Mouse (Mus musculus): ENCODE results near the gene Cldn12. TPM values are rescaled to one million over a fixed set of nuclear protein-coding genes. Genes with fewer than 3 reads are reported as not detected.

The Cldn12 gene
- polyA plus RNA-seq, 1 experiment from 2014 or later, result 25.7 TPM

DNA sequence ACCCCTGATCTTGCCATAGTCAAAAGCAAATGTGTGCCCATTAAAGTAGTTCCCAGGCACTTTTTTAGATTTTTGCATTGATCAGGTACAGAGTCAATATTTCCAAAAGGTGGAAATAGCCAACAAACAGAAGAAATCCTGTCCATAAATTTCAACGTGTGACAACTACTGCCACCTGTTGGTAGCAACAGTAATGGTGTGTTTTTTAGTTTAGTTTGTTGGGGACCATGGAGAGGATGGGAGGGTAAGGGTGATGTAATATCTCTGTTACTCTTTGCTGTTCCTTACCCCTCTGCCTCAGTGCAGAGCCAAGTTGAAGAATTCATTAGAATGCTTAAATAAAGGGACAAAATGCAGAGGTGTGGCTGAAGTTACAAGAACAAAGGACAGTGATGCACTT is 33.1 kb downstream of the Cldn12 start:
- Histone ChIP-seq H3K4me3 (ENCODE audit: low read depth, low read length) (no peak overlapping the region), H3K36me3 (ENCODE audit: control insufficient read depth, insufficient read depth, low read length) (no peaks in the 10 kb centered on the region), H3K9ac (ENCODE audit: low read depth, low read length) (no peak overlapping the region), H3K4me1 (replicated peaks; ENCODE audit: control insufficient read depth, insufficient read depth, low read length) (no peaks in the 10 kb centered on the region), H3K27me3 (ENCODE audit: control insufficient read depth, insufficient read depth, low read length) (no peaks in the 10 kb centered on the region), H3K27ac (ENCODE audit: low read depth, low read length) (no peak overlapping the region), H3K9me3 (ENCODE audit: control insufficient read depth, low read length) (no peaks in the 10 kb centered on the region), H3K4me2 (replicated peaks; ENCODE audit: low read depth, low read length) (no peak overlapping the region)
- ATAC-seq (ENCODE audit: low FRiP score) (no peak), DNase-seq (ENCODE audit: low spot score) (peak; percentile 52)
- WGBS, result 8% methylated on average over 1 of the region's 1 CpGs

DNA sequence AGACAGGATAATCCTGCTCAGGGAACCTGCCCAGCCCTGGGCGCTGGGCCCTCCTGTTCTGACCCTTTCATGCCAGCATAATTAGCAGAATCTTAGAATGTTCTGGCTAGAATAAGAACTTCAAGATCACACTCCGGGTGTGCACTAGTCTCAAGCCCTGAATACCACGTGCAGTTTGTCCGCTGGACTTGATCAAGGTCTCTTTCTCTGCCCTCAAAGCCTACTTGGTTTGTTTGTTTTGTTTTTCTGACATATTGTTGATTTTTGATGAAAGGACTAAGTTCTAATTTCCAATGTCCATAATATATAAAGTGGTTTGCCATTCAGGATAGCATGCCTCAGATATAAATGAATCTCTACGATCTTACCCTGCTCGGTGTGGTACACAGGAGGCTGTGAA is 35.7 kb downstream of the Cldn12 start, which contains the start of gene 1700015F17Rik:
Gene 1700015F17Rik, minus strand, starts transcription at position 101 of the 400 bp plus-strand sequence.
- Histone ChIP-seq H3K27me3 (ENCODE audit: control insufficient read depth, insufficient read depth, low read length) (no peaks in the 10 kb centered on the region), H3K4me2 (replicated peaks; ENCODE audit: low read depth, low read length) (no peak within 1 kb of the TSS), H3K9me3 (ENCODE audit: control insufficient read depth, low read length) (no peaks in the 10 kb centered on the region), H3K4me3 (ENCODE audit: low read depth, low read length) (no peak within 1 kb of the TSS), H3K36me3 (ENCODE audit: control insufficient read depth, insufficient read depth, low read length) (no peaks in the 10 kb centered on the region), H3K4me1 (replicated peaks; ENCODE audit: control insufficient read depth, insufficient read depth, low read length) (no peaks in the 10 kb centered on the region), H3K9ac (ENCODE audit: low read depth, low read length) (no peak within 1 kb of the TSS), H3K27ac (ENCODE audit: low read depth, low read length) (no peak within 1 kb of the TSS)
- DNase-seq (ENCODE audit: low spot score) (no peak), ATAC-seq (ENCODE audit: low FRiP score) (no peak)
- 95% methylated on average over 6 of the region's 6 CpGs for WGBS

DNA sequence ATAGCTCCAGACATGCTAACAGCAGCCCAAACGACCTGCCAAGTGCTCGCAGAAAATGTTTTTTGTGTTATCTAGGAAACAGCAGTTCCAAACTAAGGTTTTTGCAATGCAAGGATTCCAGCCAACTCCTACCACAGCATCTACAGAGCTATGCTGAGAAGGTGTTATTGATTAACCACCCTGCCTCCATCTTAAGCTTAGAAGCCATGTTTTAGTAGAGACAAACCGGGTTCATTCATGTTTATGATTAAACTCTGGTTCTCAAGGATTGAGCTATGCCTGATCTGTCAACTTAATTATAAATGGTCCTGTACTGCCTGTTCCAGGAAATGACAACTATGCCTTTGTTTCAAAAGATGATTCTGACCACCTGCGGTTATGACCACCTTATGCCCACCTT is 38.6 kb downstream of the Cldn12 start:
- 95% methylated on average over 4 of the region's 4 CpGs for WGBS
- no peaks in the 10 kb centered on the region for H3K27me3 ChIP-seq (ENCODE audit: control insufficient read depth, insufficient read depth, low read length)
- H3K4me3 ChIP-seq (ENCODE audit: low read depth, low read length), result no peak overlapping the region
- H3K27ac ChIP-seq (ENCODE audit: low read depth, low read length), result no peak overlapping the region
- no peak overlapping the region for H3K9ac ChIP-seq (ENCODE audit: low read depth, low read length)
- no peaks in the 10 kb centered on the region for H3K36me3 ChIP-seq (ENCODE audit: control insufficient read depth, insufficient read depth, low read length)
- no peak overlapping the region for H3K4me2 ChIP-seq (replicated peaks; ENCODE audit: low read depth, low read length)
- DNase-seq (ENCODE audit: low spot score) (no peak), ATAC-seq (ENCODE audit: low FRiP score) (no peak)
- no peaks in the 10 kb centered on the region for H3K9me3 ChIP-seq (ENCODE audit: control insufficient read depth, low read length)
- no peaks in the 10 kb centered on the region for H3K4me1 ChIP-seq (replicated peaks; ENCODE audit: control insufficient read depth, insufficient read depth, low read length)

DNA sequence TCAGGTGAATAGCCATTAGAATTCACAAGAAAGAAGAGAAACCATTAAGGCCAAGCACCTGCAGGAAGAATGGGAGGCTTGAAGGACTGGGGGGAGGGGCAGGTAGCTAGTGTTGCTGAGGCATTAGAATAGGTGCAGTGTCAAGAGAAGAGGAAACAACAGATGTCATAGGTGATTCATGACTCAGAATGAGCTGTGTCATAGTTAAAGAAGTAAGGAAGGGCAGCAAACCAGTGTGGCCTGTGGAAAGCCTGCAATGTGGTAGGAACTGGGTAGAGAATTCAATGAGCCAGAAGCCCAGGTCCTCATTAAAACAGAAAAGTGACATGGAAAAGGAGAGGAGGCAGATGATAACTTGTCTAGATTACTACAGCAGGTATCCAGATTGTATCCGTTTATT is 49.5 kb downstream of the Cldn12 start:
- Histone ChIP-seq H3K9ac (ENCODE audit: low read depth, low read length) (no peak overlapping the region), H3K4me2 (replicated peaks; ENCODE audit: low read depth, low read length) (no peak overlapping the region), H3K27ac (ENCODE audit: low read depth, low read length) (no peak overlapping the region), H3K27me3 (ENCODE audit: control insufficient read depth, insufficient read depth, low read length) (no peaks in the 10 kb centered on the region), H3K9me3 (ENCODE audit: control insufficient read depth, low read length) (no peaks in the 10 kb centered on the region), H3K36me3 (ENCODE audit: control insufficient read depth, insufficient read depth, low read length) (no peaks in the 10 kb centered on the region), H3K4me1 (replicated peaks; ENCODE audit: control insufficient read depth, insufficient read depth, low read length) (no peaks in the 10 kb centered on the region), H3K4me3 (ENCODE audit: low read depth, low read length) (no peak overlapping the region)
- 88% methylated on average over 1 of the region's 1 CpGs for WGBS
- ATAC-seq (ENCODE audit: low FRiP score) (no peak), DNase-seq (ENCODE audit: low spot score) (no peak)

Other genes starting within 250 kb of the Cldn12 start
- 33.7 and 35.7 TPM in 2 replicates for gene Cdk14, start 94.6 kb downstream of the Cldn12 start, polyA plus RNA-seq (2014; fragmentation: Nextera tagmentation; extraction: Ambion mirVana)
- gene 1700015F17Rik, start 35.8 kb downstream of the Cldn12 start, polyA plus RNA-seq (2014; fragmentation: Nextera tagmentation; extraction: Ambion mirVana), result not detected in 2 replicates
- gene Gtpbp10, start 44.6 kb upstream of the Cldn12 start, polyA plus RNA-seq (2014; fragmentation: Nextera tagmentation; extraction: Ambion mirVana), result 34.5 and 37.2 TPM in 2 replicates
- gene Gm8773, start 58.8 kb upstream of the Cldn12 start, polyA plus RNA-seq (2014; fragmentation: Nextera tagmentation; extraction: Ambion mirVana), result 4.0 and 5.0 TPM in 2 replicates
- 8.0 and 9.6 TPM in 2 replicates for gene Cfap69, start 149.3 kb upstream of the Cldn12 start, polyA plus RNA-seq (2014; fragmentation: Nextera tagmentation; extraction: Ambion mirVana)
- gene Steap2, start 179.6 kb upstream of the Cldn12 start, polyA plus RNA-seq (2014; fragmentation: Nextera tagmentation; extraction: Ambion mirVana), result 5.5 and 7.5 TPM in 2 replicates
- 4.8 and 5.2 TPM in 2 replicates for gene Steap1, start 234.4 kb upstream of the Cldn12 start, polyA plus RNA-seq (2014; fragmentation: Nextera tagmentation; extraction: Ambion mirVana)

All from hindbrain, embryonic 11.5 days (tissue).